Mouse (Mus musculus): Measurements from ENCODE around the gene Rnls.
A peak's percentile ranks its signal among the peaks of the same experiment; 100 is the strongest.
"Not testable (repeated sequence)": the region's sequence is repeated elsewhere in the genome, so short reads cannot be mapped to it uniquely, and the experiment has no call there.

Rnls gene

DNA sequence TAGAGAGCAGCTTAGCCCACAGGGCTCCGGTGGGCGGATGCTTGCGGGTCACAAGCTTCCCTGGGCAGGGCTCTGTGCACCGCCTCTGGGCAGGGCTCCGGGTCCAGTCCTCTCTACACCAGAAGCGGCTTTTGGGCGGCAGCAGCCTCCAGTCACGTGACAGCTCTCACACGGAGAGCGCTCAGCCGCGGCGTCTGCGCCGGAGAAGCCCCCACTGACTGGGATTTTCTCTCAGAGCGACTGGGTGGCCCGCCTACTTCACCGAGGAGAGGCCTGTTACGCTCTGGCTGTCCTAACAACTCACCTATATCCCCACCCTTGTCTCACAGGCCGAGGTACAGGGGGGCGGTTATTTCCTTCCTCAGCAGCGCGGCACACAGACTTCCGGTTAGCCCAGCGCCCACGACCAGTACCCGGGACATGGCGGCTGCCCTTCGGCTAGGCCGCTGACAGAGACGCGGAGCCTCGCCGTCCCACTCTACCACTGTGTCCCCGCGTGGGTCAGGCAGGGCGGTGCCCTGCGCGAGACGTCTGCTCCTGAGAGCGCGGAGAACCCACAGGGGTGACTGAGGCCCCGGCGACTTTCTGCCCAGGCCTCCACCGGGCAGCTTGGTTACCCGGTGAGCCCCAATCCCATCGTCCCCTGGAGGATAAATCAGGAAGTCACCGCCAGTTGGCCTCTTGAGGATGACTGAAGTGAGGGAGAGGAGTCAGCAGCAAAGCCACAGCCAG lies at the start of gene Rnls:
Gene Rnls, minus strand, starts transcription at position 645 of the 732 bp plus-strand sequence.
- DNase-seq (ENCODE audit: low read depth, low spot score), result peak; percentile 92

- no peak for DNase-seq (ENCODE audit: low read depth, low spot score)
Measured at GRCm38 (mm10) chr19:33429457-33429856, 37.4 kb upstream of the Rnls start.

- DNase-seq (ENCODE audit: low read depth, low spot score), result not testable (repeated sequence)
Measured at GRCm38 (mm10) chr19:33419368-33419767, 27.3 kb upstream of the Rnls start.

DNA sequence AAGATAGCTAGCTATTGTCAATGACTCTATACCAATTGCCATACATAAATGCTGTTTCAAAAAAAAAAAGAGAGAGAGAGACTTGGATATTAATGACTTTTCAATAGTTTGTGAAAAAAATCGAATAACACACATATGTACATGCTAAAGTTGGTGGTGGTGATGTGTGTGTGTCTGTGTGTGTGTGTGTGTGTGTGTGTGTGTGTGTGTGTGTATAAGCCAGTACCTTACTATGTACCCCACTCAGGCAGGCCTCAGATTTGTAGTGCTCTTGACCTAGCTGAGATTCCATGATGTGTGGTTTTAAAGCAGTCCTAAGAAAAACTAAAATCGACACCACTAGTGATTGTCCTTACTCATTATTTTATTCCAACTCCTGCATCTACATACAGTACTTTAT lies 11.3 kb downstream of the Rnls start:
- no peak for DNase-seq (ENCODE audit: low read depth, low spot score)

DNA sequence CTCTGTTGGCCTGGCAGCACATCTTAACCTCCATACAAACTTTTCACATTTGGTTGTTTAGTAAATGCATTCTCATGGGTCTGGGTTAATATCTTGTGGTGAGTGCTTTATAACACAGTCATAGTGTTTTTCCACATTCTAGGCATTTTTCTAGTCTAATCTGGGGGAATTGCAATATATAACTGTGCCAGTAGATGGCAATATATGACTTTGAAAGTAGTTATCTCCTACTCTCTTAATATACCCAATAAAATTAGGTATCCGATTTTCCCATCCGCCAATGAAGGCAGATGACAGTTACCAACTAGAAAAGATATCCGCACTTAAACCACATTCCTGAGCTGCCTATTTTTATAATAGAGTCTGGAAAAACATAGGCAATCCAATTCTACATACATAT lies 11.7 kb downstream of the Rnls start:
- peak; percentile 40 for DNase-seq (ENCODE audit: low read depth, low spot score)

GRCm38 (mm10) chr19:33368808-33369207 lies 23.3 kb downstream of the Rnls start:
- DNase-seq (ENCODE audit: low read depth, low spot score), result no peak

GRCm38 (mm10) chr19:33366661-33367060 lies 25.4 kb downstream of the Rnls start:
- peak; percentile 78 for DNase-seq (ENCODE audit: low read depth, low spot score)

- DNase-seq (ENCODE audit: low read depth, low spot score), result no peak
Measured at GRCm38 (mm10) chr19:33357019-33357418, 35.1 kb downstream of the Rnls start.

GRCm38 (mm10) chr19:33340119-33340518 lies 52.0 kb downstream of the Rnls start:
- no peak for DNase-seq (ENCODE audit: low read depth, low spot score)

DNA sequence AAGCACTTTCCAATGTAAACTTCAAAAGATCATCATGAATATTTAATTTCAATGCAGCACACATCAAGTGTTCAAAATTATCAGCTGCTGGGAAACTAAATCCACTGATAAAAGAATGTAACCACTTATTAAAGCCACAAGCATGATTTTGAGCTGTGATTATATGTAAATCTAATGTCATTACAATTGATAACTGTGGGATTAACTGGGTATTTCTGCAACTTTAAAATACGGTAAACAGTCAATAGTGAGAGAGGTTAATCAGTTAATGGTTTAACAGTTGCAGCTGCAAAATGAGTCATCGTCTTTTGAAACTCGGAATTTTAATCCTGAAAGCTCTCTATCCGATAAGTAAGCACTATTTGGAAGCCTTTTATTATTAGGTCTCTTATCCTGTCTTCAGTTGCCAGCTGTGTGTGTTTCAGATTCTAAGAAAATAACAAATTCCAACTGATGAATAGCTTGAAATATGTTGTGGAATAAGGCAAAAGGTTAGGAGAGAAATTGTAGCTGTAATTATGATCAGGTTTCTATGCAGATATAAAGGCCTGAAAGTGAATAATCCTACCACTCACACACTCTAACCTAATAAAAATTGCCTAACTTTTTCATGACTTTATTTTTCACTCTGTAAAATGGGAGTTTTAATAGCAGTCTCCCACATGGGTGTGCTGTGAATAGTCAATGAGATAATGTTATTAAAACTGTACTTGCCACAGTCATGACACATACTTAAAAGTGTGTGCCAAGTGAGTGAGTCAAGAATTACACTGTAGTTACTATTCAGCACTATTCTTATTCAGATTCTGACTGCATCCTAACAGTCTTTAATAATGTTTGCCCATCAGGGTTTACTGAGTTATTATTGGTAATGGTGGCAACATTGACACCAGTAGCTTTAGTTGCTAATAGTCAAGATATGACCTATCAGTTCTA lies 65.1 kb downstream of the Rnls start:
- no peak for DNase-seq (ENCODE audit: low read depth, low spot score)

DNA sequence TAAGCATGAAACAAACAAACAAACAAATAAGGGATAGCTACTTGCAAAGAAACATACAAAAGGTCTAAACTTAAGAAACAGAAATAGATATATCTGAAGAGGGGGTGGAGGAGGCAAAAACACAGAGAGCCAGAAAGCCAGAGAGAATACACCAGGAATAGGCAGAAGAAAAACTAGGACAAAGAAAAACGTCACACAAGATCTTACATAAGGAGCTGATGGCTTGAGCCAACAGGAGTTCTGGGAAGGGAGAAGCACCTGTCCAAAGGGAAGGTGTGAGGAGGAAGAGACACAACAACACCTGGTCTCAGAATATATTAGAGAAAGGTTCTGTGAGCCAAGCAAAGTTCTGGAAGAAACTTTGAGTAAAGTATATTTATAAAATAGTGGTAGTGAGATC lies 73.3 kb downstream of the Rnls start:
- DNase-seq (ENCODE audit: low read depth, low spot score), result no peak

DNA sequence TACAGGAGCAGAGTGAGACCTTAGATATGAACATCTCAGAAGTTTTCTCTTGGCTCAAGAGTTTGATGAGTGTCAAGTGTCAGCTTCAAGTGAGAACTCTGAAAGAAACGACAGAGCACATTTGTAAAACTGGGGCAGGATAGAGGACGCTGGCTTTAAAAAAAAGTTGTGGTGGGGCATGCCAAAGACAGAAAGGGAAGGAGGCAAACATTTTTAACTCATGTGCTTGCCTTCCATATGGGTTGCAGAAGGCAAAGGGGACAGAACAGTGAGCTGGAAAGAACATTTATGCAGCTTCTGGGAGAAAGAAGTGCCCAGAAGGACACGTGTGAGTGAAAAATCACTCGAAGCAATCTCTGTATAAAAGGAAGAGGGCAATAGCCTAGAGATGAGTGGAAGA lies 75.0 kb downstream of the Rnls start:
- no peak for DNase-seq (ENCODE audit: low read depth, low spot score)

GRCm38 (mm10) chr19:33299726-33300292 lies 92.3 kb downstream of the Rnls start:
- DNase-seq (ENCODE audit: low read depth, low spot score), result no peak

- peak; percentile 16 for DNase-seq (ENCODE audit: low read depth, low spot score)
Measured at GRCm38 (mm10) chr19:33296338-33296737, 95.8 kb downstream of the Rnls start.

- peak; percentile 3 for DNase-seq (ENCODE audit: low read depth, low spot score)
Measured at GRCm38 (mm10) chr19:33282985-33283384, 109.1 kb downstream of the Rnls start.

GRCm38 (mm10) chr19:33276421-33276820 lies 115.7 kb downstream of the Rnls start:
- DNase-seq (ENCODE audit: low read depth, low spot score), result no peak

- DNase-seq (ENCODE audit: low read depth, low spot score), result no peak
Measured at GRCm38 (mm10) chr19:33273676-33274075, 118.4 kb downstream of the Rnls start.

GRCm38 (mm10) chr19:33271571-33271970 lies 120.5 kb downstream of the Rnls start:
- DNase-seq (ENCODE audit: low read depth, low spot score), result no peak

DNA sequence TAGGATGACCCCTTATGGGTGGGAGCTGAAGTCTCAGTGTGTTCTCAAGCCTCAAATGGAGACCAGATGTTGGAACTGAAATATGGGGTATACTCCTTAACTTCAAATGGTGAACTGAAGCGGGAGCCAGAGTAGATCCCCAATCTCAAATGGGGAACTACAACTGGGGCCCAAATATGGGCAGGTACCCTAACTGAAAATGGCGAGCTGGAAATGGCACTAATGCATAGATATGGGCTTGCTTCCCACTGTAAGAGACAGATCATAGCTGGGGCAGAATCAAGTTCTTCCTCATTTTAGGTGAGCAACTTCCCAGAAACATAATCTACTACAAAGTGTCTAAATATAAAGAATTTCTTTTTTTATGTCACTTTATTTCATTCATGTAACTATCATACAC lies 121.9 kb downstream of the Rnls start:
- no peak for DNase-seq (ENCODE audit: low read depth, low spot score)

DNA sequence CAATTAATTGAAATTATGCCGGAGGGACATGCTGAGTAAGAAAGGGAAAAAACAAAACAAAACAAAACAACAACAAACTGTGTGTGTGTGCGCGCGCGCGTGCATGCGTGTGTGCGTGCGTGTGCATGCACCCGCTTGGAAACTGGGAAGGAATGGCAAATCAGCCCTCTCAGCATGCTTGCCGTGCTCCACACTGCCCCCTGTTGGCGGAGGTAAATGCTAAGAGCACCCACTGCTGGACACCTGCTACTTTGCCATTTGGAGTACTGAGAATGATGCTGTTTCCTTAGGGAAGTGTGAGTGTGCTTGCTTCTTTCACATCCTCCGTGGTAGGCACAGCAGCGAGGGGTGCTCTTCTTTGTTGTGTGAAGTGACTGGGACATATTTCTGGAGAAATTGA lies 124.1 kb downstream of the Rnls start:
- peak; percentile 85 for DNase-seq (ENCODE audit: low read depth, low spot score)

DNA sequence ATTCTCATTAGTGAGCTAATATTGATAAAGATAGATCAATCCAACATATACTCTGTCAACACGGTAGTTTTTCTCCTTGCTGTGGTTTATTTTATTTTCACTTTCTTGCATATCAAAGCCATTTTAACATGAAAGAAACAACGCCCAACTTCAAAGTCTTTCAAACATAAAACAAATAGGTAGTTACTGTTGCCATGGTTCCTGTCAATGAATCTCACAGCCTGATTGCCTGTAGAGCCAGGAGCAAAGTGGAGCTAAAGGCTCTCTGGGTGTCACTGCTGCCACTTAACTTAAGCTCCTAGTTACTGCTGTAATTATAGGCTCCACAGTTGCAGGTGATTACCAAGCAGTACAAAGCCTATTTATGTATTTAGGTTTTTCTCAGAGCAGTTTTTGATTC lies 126.8 kb downstream of the Rnls start:
- DNase-seq (ENCODE audit: low read depth, low spot score), result no peak

- peak; percentile 65 for DNase-seq (ENCODE audit: low read depth, low spot score)
Measured at GRCm38 (mm10) chr19:33264224-33264993, 127.7 kb downstream of the Rnls start.

All from ZHBTc4 (cell line).